Mouse (Mus musculus) gonadal fat pad, adult 2 months (tissue): ENCODE measurements around the gene Pfdn6. TPM values are rescaled to one million over a fixed set of nuclear protein-coding genes. Genes with fewer than 3 reads are reported as not detected.
A peak's percentile ranks its signal among the peaks of the same experiment; 100 is the strongest.
"Not testable (repeated sequence)": the region's sequence is repeated elsewhere in the genome, so short reads cannot be mapped to it uniquely, and the experiment has no call there.

Source experiments
- DNase-seq: peaks from one replicate; pipeline ENCODE4 v3.0.0-alpha.2; 2012; ENCODE audit warnings: low read depth
- polyA plus RNA-seq: library from polyadenylated mRNA; depleted of rRNA; stranded (reverse); fragments of >200 nt; gene quantifications from 2 replicates; pipeline ENCODE4 v1.2.3, GENCODE M21; 2012

Gene Pfdn6
- polyA plus RNA-seq, 1 experiment: 24.1 TPM

DNA sequence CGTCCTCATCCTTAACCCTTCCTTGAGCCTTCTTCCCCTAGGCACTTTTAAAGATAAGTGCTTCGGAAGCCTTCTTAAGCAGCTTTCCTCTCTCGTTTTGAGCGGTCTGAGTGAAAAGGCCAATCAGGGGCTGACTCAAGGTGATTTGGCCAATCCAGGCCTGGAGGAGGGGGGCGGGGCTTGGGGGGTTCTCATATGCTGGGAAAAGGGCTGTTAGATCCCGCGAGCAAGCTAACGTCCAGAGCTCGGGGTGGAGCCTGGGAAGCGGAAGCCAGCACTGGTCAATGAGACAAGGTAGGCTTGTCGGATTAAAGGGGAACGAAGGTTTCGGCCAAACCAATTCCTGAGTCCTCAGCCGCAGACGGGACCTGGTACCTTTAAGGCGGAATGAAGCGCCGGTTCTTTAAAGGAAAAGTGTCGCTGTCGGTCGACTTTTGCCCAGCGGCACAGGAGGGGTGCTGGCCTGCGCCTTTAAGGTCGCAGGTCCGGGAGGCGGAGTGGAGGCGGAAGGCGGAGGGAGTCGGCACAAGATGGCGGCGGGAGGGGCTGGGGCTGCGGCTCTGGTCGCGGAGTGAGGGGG lies 24.4 kb downstream of the Pfdn6 start, which contains the start of the genes Tapbp and Zbtb22:
Gene Tapbp (plus strand): TSS at position 229 of the 580 bp plus-strand sequence.
Gene Zbtb22 (plus strand): TSS at position 234 of the 580 bp plus-strand sequence.
- peak; percentile 91 for DNase-seq

DNA sequence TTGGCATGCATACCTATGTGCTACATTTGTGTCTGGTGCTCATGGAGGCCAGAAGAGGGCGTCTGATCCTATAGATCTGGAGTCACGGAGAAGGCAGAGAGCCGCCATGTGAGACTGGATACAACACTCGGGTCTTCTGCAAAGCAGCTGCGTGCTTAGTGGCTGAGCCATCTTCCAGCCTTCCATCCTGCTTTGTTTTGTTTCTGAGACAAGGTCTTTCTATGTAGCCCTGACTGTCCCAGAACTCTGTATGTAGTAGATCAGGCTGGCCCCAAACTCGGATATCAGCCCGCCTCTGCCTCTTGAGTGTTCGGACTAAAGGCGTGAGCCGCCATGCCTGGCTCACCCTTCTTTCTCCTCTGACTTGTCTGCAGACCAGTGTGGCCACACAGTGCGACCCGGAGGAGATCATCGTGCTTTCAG lies 25.2 kb downstream of the Pfdn6 start:
- no peak for DNase-seq

DNA sequence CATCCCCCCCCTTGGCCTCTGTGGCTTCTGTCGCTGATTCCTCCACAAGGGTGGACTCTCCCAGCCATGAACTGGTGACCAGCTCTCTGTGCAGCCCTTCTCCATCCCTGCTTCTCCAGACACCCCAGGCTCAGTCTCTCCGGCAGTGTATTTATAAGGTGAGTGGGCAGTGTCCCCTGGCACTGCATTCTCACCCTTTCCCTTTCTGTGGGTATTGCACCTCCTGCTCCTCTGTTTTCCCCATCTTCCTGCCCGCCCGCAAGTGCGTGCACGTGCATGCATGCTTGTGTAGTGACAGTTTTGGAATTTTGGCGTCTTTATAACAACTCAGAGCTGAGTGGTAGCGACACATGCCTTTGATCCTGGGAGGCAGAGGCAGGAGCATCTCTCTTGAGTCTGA lies 26.2 kb downstream of the Pfdn6 start:
- DNase-seq: no peak

DNA sequence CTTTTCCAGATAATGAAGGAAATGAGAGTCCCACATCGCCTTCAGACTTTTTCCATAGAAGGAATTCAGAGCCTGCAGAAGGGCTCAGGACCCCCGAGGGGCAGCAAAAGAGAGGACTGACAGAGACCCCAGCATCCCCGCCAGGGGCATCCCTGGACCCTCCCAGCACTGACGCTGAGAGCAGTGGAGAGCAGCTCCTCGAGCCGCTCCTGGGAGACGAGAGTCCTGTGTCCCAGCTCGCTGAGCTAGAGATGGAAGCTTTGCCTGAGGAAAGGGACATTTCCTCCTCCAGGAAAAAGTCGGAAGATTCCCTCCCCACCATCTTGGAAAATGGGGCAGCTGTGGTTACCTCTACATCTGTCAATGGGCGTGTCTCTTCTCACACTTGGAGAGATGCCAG lies 26.9 kb downstream of the Pfdn6 start:
- no peak for DNase-seq

DNA sequence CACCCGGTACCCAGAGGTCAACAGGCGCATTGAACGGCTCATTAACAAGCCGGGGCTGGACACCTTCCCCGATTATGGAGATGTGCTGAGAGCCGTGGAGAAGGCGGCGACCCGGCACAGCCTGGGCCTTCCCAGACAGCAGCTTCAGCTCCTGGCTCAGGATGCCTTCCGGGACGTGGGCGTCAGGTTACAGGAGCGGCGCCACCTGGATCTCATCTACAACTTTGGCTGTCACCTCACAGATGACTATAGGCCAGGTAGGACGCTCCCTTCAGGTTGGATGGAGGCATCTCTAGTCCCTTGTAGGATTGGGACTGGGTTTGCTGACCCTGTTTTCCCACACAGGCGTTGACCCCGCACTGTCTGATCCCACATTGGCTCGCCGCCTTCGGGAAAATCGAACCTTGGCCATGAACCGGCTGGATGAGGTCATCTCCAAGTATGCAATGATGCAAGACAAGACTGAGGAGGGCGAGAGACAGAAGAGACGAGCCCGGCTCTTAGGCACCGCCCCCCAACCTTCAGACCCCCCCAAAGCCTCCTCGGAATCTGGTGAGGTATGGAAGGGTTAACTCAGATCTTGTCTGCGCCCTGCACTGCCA lies 28.2 kb downstream of the Pfdn6 start:
- DNase-seq: no peak

DNA sequence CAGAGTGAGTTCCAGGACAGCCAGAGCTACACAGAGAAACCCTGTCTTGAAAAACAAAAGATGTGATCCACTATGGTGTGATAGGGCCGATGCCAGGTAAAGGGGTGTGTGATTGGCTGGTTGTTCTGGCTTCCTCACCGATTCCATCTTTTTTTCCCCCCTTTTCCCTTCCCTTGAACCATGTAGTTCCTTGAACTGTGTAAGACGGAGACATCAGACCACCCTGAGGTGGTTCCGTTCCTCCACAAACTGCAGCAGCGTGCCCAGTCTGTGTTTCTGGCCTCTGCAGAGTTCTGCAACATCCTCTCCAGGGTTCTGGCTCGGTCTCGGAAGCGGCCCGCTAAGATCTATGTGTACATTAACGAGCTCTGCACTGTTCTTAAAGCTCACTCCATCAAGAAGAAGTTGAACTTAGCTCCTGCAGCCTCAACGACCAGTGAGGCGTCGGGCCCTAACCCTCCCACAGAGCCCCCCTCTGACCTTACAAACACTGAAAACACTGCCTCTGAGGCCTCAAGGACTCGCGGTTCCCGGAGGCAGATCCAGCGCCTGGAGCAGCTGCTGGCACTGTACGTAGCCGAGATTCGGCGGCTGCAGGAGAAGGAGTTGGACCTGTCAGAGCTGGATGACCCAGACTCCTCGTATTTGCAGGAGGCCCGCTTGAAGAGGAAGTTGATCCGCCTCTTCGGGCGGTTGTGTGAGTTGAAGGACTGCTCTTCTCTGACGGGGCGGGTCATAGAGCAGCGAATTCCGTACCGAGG lies 28.9 kb downstream of the Pfdn6 start:
- DNase-seq: no peak

DNA sequence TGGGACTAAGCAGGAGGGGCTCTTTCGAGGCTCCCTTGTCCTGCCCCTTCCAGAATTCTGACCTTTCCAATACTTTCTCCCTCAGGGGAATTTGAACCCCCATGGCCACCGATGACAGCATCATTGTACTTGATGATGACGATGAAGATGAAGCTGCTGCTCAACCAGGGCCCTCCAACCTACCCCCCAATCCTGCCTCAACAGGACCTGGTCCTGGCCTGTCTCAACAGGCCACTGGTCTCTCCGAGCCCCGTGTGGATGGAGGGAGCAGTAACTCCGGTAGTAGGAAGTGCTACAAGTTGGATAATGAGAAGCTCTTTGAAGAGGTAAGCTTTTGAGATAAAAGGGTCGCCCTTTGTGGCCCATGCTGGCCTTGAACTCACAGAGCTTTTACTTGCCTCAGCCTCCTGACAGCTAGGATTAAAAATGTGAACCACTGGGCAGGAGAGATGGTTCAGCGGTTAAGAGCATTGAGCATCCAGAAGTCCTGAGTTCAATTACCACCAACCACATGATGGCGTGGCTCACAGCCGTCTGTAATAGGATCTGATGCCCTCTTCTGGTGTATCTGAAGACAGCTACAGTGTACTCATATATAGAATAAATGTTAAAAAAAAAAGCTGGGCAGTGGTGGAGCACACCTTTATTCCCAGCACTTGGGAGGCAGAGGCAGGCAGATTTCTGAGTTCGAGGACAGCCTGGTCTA lies 29.6 kb downstream of the Pfdn6 start:
- no peak for DNase-seq

DNA sequence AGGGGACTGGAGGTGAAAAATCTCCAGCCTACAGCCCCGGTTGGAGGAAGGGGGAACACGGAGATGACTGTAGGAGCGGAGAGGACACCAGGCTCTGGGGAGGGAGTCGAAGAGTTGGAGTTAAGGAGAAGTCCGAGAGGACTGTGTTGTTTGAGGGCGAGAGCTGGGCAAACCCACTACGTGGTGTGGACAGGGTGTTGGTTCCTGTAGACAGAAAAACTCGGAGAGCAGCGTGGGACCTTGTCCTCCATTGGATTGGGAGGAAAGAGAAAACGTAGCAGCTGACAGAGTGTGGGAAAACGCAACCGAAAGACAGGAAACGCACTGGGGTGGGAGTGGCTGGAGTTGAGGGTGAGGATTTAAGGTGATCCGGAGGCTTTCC lies 30.3 kb downstream of the Pfdn6 start:
- DNase-seq: no peak

DNA sequence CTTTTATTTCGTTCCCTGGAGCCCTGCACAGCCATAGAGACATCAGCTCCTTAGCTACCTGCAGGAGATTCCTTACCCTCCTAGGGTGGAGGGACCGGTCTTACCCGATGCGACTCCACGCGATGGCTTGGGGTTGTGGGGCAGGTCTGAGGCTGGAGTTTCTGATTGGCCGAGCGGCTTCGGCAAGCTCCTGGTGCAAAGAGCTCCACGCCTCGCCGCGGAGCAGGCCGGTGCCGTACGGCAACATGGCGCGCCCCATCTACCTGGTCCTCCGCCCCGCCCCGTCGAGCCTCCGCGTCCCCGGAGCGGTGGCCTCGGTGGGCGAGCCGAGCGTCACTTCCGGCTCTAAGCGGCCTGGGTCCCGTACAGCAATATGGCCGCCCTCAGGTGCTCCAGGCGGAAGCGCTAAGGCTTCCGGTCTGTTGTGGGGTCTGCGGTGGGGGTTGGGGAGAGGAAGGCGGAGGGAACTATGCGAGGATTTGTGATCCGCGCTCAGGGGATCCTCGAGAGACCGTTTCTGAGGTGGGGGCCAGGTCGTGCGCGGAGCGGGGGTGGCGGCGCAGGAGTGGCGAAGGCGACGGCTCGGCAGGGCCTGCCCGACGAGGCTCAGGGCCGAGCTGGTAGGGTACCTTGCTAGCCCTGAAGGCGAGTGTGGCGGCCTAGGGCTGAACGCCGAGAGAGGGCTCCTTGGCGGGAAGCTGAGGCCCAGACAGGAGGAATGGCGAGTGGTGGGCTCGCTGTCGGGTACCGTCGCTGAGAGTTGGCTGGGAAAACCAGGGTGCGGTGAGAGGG lies 30.9 kb downstream of the Pfdn6 start, which contains the start of gene Daxx:
Gene Daxx (plus strand): TSS at position 338 of the 792 bp plus-strand sequence.
- DNase-seq: peak; percentile 81

DNA sequence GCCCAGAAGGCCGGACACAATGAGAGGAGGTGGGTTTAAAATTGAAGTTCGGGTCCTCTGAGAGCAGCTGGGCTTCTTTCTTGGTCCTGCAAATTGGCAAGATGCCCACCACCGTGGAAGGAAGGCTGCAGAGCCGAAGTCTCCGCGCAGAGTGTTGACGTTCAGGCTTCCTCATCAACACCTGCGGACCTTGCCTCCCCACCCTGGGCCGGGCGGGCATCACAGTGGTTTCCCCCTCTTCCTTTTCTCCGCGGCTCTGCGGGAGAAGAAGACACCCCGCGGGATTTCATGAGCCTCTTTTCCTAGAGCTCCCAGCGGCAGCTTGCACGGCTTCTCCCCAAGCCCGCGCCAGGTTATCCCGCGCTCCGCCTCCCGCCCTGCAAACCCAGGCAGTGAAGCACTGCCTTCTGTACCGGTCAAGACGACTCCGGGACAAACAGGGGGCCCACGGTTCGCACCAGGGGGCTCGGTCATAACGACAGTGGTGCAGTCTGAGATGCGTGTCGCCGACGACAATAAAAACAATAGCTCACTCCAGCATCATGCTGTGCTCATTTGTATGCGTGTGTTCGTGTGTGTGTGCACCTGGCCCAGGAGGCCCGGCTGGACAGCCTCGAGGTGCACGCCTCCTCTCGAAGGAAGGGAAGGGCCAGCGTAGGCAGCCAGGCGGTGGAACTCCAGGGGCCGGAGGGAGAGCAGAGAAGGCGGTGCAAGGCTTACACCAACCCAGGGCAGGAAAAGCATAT lies 31.6 kb downstream of the Pfdn6 start:
- DNase-seq: no peak

DNA sequence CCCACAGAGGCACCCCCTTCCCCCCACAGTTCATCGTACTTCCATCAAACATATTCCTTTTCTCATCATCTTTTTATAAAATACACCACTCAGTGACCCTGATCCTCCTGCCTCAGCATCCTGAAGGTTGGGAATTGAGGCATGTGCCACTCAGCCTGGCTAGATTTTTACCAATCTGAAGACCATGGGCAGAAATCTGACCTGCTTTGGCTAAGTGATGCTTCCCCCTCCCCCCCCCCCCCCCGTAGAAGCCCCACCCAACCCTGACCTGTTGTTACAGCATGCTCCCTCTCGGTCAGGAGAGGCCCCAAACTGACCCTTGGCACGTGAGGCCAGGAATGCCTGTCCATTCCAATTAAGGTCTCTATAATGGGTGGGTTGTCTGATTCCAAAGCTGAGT lies 35.3 kb downstream of the Pfdn6 start, which contains the start of gene Platr17:
Gene Platr17 (plus strand): TSS at position 301 of the 400 bp plus-strand sequence.
- not testable (repeated sequence) for DNase-seq

DNA sequence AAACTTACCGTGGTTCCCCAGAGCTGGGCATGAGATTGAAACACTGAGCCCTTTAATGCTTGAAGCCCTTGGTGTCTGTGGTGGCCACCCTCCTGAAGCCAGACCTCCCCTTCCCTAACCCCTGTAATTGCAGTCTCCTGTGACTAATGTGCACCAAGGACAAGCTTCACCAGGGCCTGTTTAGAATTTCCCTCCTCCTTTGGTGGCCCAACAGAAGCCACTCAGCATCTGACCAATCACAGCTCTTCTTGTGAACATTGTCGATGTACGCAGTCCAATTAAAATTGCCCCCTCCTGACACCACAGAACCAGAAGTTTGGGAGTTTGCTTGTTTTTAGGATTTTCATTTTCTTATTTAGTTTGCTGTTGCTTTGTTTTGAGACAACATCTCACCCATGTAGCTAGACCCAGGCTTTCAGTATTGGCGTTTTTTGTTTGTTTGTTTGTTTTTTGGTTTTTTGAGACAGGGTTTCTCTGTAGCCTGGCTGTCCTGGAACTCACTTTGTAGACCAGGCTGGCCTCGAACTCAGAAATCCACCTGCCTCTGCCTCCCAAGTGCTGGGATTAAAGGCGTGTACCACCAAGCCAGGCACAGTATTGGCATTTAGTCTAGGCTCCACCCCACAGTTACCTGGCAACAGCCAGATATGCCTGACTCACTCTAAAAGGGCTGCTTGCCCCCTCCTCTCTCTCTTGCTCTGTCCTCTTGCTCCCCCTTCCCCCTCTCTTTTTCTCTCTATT lies 36.1 kb downstream of the Pfdn6 start:
- not testable (repeated sequence) for DNase-seq

DNA sequence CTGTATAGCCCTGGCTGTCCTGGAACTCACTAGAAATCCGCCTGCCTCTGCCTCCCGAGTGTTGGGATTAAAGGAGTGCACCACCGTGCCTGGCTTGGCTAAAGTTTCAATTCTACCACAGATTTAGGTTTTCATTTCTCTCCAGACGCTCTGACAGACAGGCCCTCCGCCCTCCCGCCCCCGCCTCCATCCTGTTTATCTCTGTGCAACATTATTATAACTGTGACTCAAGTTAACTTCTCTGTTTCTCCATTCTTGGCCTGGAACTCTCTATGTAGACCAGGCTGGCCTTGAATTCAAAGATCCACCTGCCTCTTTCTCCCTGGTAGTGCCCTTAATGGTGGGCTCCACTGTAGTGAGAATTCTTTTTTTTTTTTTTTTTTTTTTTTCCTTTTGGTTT lies 37.7 kb downstream of the Pfdn6 start:
- DNase-seq: no peak

DNA sequence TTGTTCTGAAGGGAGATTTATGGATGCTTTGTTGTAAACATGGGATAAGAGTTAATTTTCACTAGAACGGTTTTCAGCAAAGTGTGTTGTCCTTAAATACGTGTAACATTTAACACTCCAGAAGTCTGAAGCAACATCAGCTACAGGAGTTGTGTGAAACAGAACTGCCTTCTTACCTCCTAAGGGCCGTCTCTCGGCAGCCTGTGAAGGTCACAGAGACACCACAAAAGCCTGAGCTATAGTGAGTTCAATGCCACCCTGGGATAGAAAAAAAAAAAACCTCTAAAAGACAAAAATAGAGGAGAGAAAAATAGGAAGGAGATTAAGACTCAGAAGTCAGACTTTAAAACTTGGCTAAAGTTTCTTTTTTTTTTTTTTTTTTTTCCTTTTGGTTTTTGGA lies 38.1 kb downstream of the Pfdn6 start:
- no peak for DNase-seq

DNA sequence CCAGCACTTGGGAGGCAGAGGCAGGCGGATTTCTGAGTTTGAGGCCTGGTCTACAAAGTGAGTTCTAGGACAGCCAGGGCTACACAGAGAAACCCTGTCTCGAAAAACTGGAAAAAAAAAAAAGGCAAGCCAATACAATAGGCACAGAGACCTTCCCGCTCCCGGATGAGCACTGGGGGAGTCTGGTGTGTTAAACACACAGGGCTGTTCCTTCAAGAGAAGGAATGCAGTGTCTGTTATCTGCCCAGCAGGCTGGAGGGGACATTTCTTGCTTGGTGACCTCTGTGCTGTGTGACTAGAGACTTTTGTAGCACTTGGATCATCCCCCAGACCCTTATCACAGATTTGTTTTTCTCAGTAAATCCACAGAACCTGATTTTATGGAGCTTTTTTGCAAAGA lies 38.5 kb downstream of the Pfdn6 start:
- DNase-seq: no peak

DNA sequence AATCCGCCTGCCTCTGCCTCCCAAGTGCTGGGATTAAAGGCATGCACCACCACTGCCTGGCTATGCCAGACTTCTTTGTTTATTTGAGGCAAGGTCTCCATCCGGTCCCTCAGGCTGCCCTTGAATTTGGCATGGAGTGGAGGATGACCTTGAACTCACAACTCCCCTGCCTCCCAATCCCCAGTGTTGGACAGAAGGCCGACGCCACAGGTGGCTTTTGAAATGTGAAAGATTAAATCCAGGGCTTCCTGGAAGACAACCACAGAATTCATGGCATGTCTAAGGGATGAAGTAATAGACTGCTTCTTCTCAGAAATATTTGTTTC lies 39.2 kb downstream of the Pfdn6 start:
- no peak for DNase-seq

DNA sequence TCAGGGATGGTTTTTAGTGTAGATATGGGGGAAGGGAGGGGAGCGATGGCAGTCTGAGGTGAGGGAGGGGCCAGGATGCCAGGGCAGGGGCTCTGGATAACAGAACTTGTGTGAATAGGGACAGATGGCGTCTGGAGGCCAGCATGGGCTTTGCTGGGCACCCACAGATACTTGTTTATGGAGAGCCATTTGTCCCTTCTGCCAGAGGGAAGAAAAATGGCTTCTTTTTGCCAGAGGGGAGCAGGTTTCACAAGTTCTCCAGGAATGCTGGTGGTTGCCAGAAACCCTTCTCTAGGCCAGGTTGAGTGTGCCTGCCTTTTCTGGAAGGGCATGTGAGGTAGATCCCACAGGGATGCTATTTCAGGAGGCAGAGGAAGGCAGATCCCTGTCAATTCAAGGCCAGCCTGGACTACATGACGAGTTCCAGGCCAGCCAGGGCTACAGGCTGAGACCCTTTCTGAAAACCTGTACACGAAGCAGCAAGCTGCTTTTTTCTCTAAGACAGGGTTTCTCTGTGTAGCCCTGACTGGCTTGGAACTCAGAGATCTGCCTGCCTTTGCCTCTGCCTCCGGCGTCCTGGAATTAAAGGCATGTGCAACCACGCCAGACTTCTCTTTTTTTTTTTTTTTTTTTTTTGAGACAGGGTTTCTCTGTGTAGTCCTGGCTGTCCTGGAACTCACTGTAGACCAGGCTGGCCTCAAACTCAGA lies 39.7 kb downstream of the Pfdn6 start:
- no peak for DNase-seq

DNA sequence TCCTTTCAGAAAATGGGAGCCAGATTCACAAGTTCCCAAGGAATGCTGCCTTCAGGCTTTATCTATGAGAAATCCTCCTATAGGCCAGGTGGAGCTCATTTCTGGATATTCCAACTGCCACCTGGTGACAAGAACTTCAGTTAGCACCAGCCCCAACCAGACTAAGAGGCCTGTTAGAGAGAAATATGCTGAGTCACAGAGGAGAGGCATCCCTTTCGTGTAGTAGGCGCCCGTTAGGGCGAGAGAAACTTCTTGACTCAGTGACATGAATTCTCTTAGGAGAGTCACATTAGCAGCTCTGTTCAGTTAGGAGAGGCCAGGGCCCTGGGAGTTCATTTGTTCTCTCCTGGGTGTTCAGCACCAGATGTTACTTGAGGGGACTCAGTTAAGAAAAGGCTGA lies 40.5 kb downstream of the Pfdn6 start:
- DNase-seq: no peak

DNA sequence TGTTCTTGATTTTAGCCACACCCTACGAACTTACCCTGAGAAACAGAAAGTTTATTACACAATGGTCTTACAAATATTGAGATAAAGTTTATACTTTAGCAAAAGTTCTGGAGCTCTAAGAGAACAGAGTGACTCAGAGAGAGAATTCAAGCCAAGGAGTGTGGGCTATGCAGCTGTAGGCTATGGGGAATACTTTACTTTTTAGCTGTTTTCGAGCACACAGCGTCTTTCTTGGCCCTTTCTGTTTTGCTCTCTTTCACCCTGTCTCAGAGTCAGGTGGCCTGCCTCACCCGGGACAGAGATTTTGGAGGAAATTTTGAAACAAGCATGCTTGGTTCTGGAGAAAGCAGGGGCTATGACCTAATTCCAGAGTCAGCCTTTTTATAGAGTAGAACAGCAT lies 42.0 kb downstream of the Pfdn6 start:
- not testable (repeated sequence) for DNase-seq
